Mouse (Mus musculus): Measurements from ENCODE around the gene Nfkbid.

Nfkbid gene

GRCm38 (mm10) chr7:30429327-30429726 lies 7.8 kb downstream of the Nfkbid start:
- no peak for DNase-seq (ENCODE audit: low spot score)

DNA sequence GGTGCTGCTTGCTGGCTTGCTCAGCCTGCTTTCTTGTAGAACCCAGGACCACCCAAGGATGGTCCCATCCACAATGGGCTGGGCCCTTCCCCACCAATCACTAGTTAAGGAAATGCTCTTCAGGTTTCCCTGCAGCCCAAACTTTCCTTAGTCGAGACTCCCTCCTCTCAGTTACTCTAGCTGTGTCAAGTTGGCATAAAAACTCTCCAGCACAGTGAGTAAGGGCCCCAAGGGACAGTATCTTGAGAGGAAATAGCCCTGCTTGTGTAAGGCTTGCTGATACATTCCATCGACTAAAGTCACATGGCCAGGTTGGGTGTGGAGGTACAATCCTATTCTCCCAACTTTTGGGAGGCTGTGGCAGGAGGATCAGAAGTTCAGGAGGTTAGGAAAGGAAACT lies 8.7 kb downstream of the Nfkbid start:
- DNase-seq (ENCODE audit: low spot score), result no peak

- DNase-seq (ENCODE audit: low spot score), result no peak
These were observed 10.3 kb downstream of the Nfkbid start for GRCm38 (mm10) chr7:30431793-30432192.

GRCm38 (mm10) chr7:30434238-30434637 lies 12.7 kb downstream of the Nfkbid start:
- no peak for DNase-seq (ENCODE audit: low spot score)

DNA sequence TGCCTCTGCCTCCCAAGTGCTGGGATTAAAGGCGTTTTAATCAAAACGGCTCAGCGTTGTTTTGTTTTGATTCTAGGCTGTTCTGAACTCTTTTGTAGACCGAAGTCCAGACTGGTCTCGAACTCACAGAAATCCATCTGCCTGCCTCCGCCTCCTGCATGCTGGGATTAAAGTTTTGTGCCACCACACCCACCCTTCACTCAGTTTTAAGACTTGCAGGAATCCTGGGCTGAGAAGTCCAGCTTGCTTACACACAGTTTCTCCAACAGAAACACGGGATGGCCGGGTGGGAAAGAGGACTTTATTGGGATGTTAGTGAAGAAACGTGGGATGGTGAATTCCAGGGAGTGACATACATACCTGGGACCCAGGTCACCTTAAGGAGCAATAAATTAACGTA lies 13.2 kb downstream of the Nfkbid start:
- no peak for DNase-seq (ENCODE audit: low spot score)

DNA sequence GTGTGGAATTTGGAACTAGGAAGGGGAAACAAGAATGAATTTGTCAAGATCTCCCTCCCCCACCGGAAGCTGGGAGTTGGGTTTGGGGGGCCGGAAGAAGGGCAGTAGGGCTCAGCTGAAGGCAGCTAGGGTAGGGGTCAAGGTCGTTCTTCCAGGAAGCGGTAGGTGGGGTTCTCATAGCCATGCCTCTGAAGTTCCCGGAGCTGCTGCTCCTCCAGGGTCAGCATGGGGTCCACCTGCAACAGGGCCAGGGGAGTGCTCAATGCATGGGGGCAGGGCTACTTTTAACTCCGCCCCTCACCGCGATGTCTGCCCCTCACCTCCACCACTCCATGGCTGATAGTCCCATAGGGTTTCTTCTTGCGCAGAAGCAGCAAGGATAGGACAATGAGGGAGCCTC lies 13.6 kb downstream of the Nfkbid start:
- DNase-seq (ENCODE audit: low spot score), result no peak

DNA sequence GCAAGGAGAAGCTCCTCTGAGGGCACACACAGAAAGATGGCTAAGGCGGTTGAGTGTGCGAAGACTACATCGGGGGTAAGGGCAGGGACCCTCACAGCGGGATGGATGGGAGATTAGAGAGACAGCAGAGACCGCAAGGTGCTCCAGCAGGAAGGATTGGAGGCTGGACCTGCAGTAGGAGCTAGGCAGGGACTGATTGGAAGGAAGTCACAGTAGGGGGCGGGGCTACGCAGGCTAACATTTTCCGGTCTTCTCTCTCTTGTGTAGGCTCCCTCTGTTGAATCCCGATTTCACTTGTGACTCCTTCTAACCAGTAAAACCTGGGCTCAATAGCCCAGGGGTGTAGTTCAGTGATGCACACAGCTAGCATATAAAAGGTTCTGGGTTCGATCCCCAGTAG lies 15.3 kb downstream of the Nfkbid start:
- no peak for DNase-seq (ENCODE audit: low spot score)

DNA sequence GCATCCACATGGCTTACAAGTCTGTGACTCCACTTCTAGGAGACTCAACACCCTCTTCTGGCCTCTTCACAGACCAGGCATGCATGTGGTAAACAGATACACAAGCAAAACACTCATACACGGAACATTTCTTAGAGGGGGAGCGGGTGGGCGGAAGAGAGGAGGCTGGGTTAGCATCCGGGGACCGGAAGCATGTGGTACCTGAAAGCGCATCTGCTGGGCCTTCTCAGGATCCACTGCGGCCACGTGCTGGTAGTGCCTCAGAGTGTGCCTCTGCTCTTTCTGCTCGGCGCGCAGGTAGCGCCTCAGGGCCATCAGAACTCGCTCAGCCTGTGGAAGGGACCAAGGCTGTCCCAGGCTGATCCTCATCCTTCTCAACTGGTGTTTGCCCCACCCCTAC lies 18.2 kb downstream of the Nfkbid start:
- DNase-seq (ENCODE audit: low spot score), result no peak

GRCm38 (mm10) chr7:30440697-30441096 lies 19.2 kb downstream of the Nfkbid start:
- DNase-seq (ENCODE audit: low spot score), result no peak

GRCm38 (mm10) chr7:30443696-30444095 lies 22.2 kb downstream of the Nfkbid start:
- no peak for DNase-seq (ENCODE audit: low spot score)

- peak; percentile 31 for DNase-seq (ENCODE audit: low spot score)
These were observed 22.8 kb downstream of the Nfkbid start for GRCm38 (mm10) chr7:30444154-30444970.

GRCm38 (mm10) chr7:30444971-30445751 lies 23.6 kb downstream of the Nfkbid start, which contains the start of gene Aplp1:
Gene Aplp1, minus strand, starts transcription at chr7:30445535.
- no peak for DNase-seq (ENCODE audit: low spot score)

DNA sequence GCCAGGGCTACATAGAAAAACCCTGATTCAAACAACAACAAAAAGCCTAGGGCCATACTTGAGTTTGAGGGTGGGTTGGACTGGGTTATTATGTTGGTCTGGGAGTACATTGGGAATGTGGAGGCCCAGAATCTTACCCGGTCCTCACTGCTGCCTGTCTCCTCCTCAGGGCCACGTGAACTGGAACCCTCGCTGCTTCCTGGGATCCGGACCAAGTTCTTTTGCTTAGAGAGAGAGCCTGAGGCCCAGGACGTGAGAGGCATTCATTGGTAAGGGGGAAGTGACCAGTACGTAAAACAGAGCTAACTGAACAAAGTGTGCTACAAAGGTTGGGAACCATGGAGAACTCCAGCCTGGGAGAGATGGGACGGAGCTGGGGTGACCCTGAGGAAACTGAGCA lies 28.7 kb downstream of the Nfkbid start:
- no peak for DNase-seq (ENCODE audit: low spot score)

DNA sequence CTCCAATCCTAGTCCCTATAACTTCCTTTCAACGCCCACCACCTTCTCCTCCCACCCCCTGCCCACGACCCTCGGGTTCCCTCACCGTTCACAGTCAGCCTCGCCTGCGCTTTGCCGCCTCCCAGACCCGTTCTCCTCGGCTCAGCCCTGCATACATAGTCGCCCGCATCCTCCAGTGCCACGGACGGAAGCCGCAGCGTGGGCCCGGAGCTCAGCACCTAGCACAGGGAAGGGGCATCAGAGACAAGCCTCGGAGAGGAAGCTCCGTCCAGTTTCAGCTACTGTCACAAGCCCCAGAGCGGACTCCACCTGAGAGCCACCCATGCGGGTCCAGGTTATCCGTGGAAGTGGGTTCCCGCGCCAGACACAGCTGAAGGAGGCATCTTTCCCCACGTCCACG lies 31.8 kb downstream of the Nfkbid start:
- DNase-seq (ENCODE audit: low spot score), result no peak

DNA sequence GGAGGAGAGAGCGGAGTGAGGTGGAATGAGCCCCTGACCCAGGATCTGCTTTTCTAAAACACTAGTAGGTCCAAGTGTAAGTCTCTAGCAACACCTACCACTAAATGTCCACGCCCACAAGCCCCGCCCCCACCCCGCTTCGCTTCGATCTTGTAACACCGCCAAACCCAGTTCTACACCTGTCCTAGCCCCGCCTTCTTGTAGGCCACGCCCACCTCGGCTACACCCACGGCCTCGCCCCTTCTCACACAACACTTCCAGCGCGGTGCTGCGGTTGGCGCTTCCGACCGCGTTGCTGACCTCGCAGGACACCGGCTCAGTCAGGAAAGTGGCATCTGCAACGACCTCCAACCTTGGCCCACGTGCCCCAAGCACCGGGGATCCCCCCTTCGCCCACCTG lies 32.2 kb downstream of the Nfkbid start:
- DNase-seq (ENCODE audit: low spot score), result no peak

- DNase-seq (ENCODE audit: low spot score), result no peak
These were observed 32.7 kb downstream of the Nfkbid start for GRCm38 (mm10) chr7:30454259-30454658.

- DNase-seq (ENCODE audit: low spot score), result no peak
These were observed 35.0 kb downstream of the Nfkbid start for GRCm38 (mm10) chr7:30456487-30456886.

DNA sequence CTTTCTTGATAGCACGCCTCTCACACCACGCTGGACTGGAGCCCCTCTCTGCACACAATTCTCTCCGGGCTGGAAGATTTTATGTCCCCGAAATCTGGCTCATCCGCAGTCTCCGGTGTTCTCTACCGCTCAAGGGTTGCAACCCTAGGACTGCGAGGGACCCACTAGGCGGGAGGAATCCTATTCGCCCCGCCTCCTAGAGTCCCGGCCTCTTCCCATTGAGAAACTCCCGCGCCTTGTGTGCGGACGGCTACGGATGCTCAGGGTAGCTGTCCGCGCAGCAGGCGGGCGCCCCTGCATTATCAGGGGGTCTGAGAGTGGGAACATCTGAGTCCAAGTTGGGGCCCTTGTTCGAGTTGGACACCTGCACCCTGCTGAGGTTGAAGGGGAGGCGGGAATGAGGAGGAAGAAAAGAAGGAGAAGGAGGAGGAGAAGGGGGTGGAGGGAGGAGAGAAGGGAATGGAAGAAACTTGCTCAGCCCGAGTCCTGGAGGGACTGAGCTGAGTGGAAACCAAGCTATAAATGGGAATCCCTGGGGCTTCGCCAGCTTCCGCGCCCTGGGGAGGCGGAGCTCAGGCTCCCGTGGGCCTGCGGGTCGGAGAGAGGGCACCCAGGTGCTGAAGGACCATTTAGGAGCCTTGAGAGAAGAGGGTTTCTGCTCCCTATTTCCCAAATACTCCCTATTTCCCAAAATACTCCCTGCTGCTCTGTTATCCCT lies 35.5 kb downstream of the Nfkbid start:
- DNase-seq (ENCODE audit: low spot score), result no peak

- DNase-seq (ENCODE audit: low spot score), result no peak
These were observed 36.2 kb downstream of the Nfkbid start, which contains the start of the genes Kirrel2 and Nphs1 for GRCm38 (mm10) chr7:30457629-30458330. Gene Kirrel2, minus strand, starts transcription at chr7:30457690. Gene Nphs1, plus strand, starts transcription at chr7:30458315.

DNA sequence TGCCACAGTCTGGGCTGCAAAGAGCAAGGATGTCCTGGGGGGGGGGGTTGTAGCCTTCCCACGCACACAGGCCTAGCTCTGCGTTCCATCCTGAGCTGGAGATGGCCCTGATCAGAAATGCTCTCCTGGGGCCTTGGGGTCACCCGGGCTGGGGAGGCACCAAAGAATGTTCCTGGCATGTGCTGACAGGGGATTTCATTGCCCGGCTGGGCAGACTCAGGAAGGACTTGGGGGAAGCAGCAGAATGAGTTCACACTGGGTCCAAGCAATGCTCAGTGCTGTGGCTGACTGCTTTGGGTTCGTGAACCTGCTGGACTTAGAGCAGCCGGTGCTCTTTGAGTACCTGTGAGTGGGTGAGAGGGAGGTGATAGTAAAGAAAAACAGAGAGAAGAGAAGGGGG lies 38.0 kb downstream of the Nfkbid start:
- DNase-seq (ENCODE audit: low spot score), result no peak

GRCm38 (mm10) chr7:30463568-30463967 lies 42.0 kb downstream of the Nfkbid start:
- DNase-seq (ENCODE audit: low spot score), result no peak

- DNase-seq (ENCODE audit: low spot score), result no peak
These were observed 42.5 kb downstream of the Nfkbid start for GRCm38 (mm10) chr7:30463996-30464395.
